Comparison of ENCODE assay signal across 29 mouse cellular contexts in the genomic region with DNA sequence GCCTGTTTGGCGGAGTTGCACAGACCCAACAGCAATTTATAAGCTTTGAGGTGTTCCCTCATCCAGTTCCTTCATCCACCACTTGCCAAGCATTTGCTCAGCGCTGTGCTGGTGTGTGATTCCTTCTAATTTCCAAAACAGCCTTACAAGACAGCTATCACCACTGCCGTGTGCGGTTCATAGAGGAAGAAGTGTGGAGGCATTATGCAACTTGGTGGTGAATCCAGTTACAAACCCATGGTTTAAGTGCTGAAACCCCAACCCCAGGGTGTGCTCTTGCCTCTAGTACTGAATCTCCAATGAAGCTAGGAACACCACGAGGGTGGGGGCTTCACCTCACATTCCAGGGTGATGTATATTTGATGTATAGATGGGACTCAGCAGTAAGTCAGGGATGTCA. TPM values are rescaled to one million over a fixed set of nuclear protein-coding genes. Genes with fewer than 3 reads are reported as not detected.
DNase-seq lines count a peak whose midpoint lies in the region; ATAC-seq lines count a peak whose summit lies in the region.
"Had no signal": no experiment of that assay in that cellular context is flagged by ENCODE, and none has a peak within 500 bp of the region (broad histone marks: within the 10 kb centered on the region; RNA-seq: fewer than 3 reads in every experiment).

No protein-coding gene starts in this region.

- H3K36me3 ChIP-seq in hindbrain, embryonic 10.5 days = peaks cover 15% of the 10 kb centered on the region
- no peaks in the 10 kb centered on the region for H3K36me3 ChIP-seq in hindbrain, embryonic 14.5 days (replicated peaks; ENCODE audit: control insufficient read depth, insufficient read depth)
- no peaks in the 10 kb centered on the region for H3K36me3 ChIP-seq in midbrain, embryonic 11.5 days (ENCODE audit: control insufficient read depth, insufficient read depth, low read length)
- H3K36me3 ChIP-seq in midbrain, embryonic 16.5 days (ENCODE audit: control insufficient read depth, insufficient read depth, low read length) = no peaks in the 10 kb centered on the region
- H3K36me3 ChIP-seq: forebrain, embryonic 12.5 days; G1E had no signal

- H3K4me1 ChIP-seq in hindbrain, embryonic 10.5 days (replicated peaks) = peaks cover 22% of the 10 kb centered on the region
- no peaks in the 10 kb centered on the region for H3K4me1 ChIP-seq in hindbrain, embryonic 14.5 days (replicated peaks; ENCODE audit: control insufficient read depth, insufficient read depth, low read length)
- H3K4me1 ChIP-seq in midbrain, embryonic 11.5 days (ENCODE audit: control insufficient read depth, insufficient read depth, low read length) = no peaks in the 10 kb centered on the region
- H3K4me1 ChIP-seq in midbrain, embryonic 16.5 days (ENCODE audit: control insufficient read depth, insufficient read depth, low read length) = no peaks in the 10 kb centered on the region
- H3K4me1 ChIP-seq: embryonic facial prominence, embryonic 15.5 days; forebrain, embryonic 12.5 days had no signal

- H3K9me3 ChIP-seq in hindbrain, embryonic 10.5 days = no peaks in the 10 kb centered on the region
- no peaks in the 10 kb centered on the region for H3K9me3 ChIP-seq in hindbrain, embryonic 14.5 days (ENCODE audit: control insufficient read depth, low read length)
- no peaks in the 10 kb centered on the region for H3K9me3 ChIP-seq in midbrain, embryonic 11.5 days (ENCODE audit: control insufficient read depth, low read length)
- no peaks in the 10 kb centered on the region for H3K9me3 ChIP-seq in midbrain, embryonic 16.5 days (replicated peaks; ENCODE audit: control insufficient read depth, low read length, poor library complexity, severe bottlenecking)
- H3K9me3 ChIP-seq: embryonic facial prominence, embryonic 13.5 days; embryonic facial prominence, embryonic 15.5 days; forebrain, embryonic 10.5 days; forebrain, embryonic 12.5 days had no signal

- no peak overlapping the region for H3K4me2 ChIP-seq in hindbrain, embryonic 14.5 days (replicated peaks)
- no peak overlapping the region for H3K4me2 ChIP-seq in midbrain, embryonic 11.5 days
- H3K4me2 ChIP-seq in midbrain, embryonic 16.5 days (ENCODE audit: low read length) = no peak overlapping the region
- H3K4me2 ChIP-seq: embryonic facial prominence, embryonic 13.5 days; embryonic facial prominence, embryonic 15.5 days; forebrain, embryonic 12.5 days had no signal

- WGBS in hindbrain, embryonic 10.5 days = 86% methylated on average over 5 of the region's 5 CpGs
- 89% methylated on average over 5 of the region's 5 CpGs for WGBS in hindbrain, embryonic 14.5 days
- whole genome bisulfite sequencing in midbrain, embryonic 11.5 days = 92% methylated on average over 5 of the region's 5 CpGs
- 92% methylated on average over 5 of the region's 5 CpGs for WGBS in midbrain, embryonic 16.5 days

- no peak overlapping the region for H3K9ac ChIP-seq in hindbrain, embryonic 14.5 days
- no peak overlapping the region for H3K9ac ChIP-seq in midbrain, embryonic 11.5 days (ENCODE audit: low read length)
- H3K9ac ChIP-seq in midbrain, embryonic 16.5 days (ENCODE audit: low read depth, low read length) = no peak overlapping the region
- H3K9ac ChIP-seq: embryonic facial prominence, embryonic 13.5 days; embryonic facial prominence, embryonic 15.5 days; forebrain, embryonic 12.5 days had no signal

- H3K27me3 ChIP-seq in hindbrain, embryonic 10.5 days (ENCODE audit: insufficient read depth, poor library complexity, severe bottlenecking) = no peaks in the 10 kb centered on the region
- H3K27me3 ChIP-seq in hindbrain, embryonic 14.5 days (ENCODE audit: control insufficient read depth, insufficient read depth, low read length) = no peaks in the 10 kb centered on the region
- H3K27me3 ChIP-seq in midbrain, embryonic 11.5 days (ENCODE audit: control insufficient read depth, insufficient read depth, low read length) = no peaks in the 10 kb centered on the region
- H3K27me3 ChIP-seq in midbrain, embryonic 16.5 days (ENCODE audit: control insufficient read depth, insufficient read depth, low read depth, low read length) = no peaks in the 10 kb centered on the region
- H3K27me3 ChIP-seq: CH12.LX; embryonic facial prominence, embryonic 13.5 days; embryonic facial prominence, embryonic 15.5 days; forebrain, embryonic 12.5 days; Patski had no signal

- 0 out of 2 replicates have a peak overlapping the region, but pooled peaks have one; percentile 40 for H3K27ac ChIP-seq in hindbrain, embryonic 10.5 days
- no peak overlapping the region for H3K27ac ChIP-seq in hindbrain, embryonic 14.5 days
- no peak overlapping the region for H3K27ac ChIP-seq in midbrain, embryonic 11.5 days (ENCODE audit: low read depth, low read length)
- H3K27ac ChIP-seq in midbrain, embryonic 16.5 days (ENCODE audit: low read length) = no peak overlapping the region
- H3K27ac ChIP-seq: embryonic facial prominence, embryonic 13.5 days; embryonic facial prominence, embryonic 15.5 days; forebrain, embryonic 10.5 days; forebrain, embryonic 12.5 days had no signal

- no peak for DNase-seq in hindbrain, embryonic 10.5 days (ENCODE audit: low spot score)
- DNase-seq in hindbrain, embryonic 14.5 days (ENCODE audit: low spot score) = no peak
- DNase-seq in midbrain, embryonic 11.5 days (ENCODE audit: low spot score, missing footprints) = peak; percentile 39
- DNase-seq in B cell, adult 2 months = no peak
- DNase-seq in layer of hippocampus, adult 8-10 months (ENCODE audit: low spot score in 2 of 2) = no peak
- DNase-seq: adrenal gland, adult 8-10 months; adrenal gland, postnatal 14 days; adrenal gland, postnatal 36 days; cerebellum, adult 11-12 months; cerebellum, adult 2 months; cerebellum, adult 9-10 months; cerebellum, postnatal 10 days; cerebellum, postnatal 25 days; embryo, embryonic 11 days had no signal

- H3K4me3 ChIP-seq in hindbrain, embryonic 10.5 days = no peak overlapping the region
- no peak overlapping the region for H3K4me3 ChIP-seq in hindbrain, embryonic 14.5 days (replicated peaks; ENCODE audit: low read length)
- no peak overlapping the region for H3K4me3 ChIP-seq in midbrain, embryonic 11.5 days (ENCODE audit: low read depth, low read length)
- no peak overlapping the region for H3K4me3 ChIP-seq in midbrain, embryonic 16.5 days (ENCODE audit: low read depth, low read length)
- H3K4me3 ChIP-seq: embryonic facial prominence, embryonic 13.5 days; embryonic facial prominence, embryonic 15.5 days; erythroblast, embryonic 14.5 days; forebrain, embryonic 10.5 days; forebrain, embryonic 12.5 days had no signal

- ATAC-seq in hindbrain, embryonic 14.5 days (ENCODE audit: low FRiP score) = no peak
- ATAC-seq in midbrain, embryonic 11.5 days (ENCODE audit: low FRiP score) = no peak
- no peak for ATAC-seq in midbrain, embryonic 16.5 days
- peak; percentile 95 for ATAC-seq in granulocyte monocyte progenitor cell, adult 5-6 weeks (replicated peaks; ENCODE audit: poor library complexity, severe bottlenecking)
- peak; percentile 94 for ATAC-seq in megakaryocyte progenitor cell, adult 5-6 weeks (replicated peaks; ENCODE audit: poor library complexity)
- ATAC-seq: activated CD4-positive, CD25-positive, alpha-beta regulatory T cell, adult 4 months; CD4-positive, CD25-positive, alpha-beta regulatory T cell, adult 4 months; forebrain, embryonic 14.5 days; forebrain, embryonic 16.5 days; Patski had no signal

RNA-seq across cellular contexts. Expression of a gene that starts 53.3 kb away (rescaled TPM):
- polyA plus RNA-seq in hindbrain, embryonic 10.5 days (2016; fragmentation: Nextera tagmentation; extraction: Ambion mirVana) = 6.0 and 6.9 TPM in 2 replicates
- polyA plus RNA-seq in hindbrain, embryonic 14.5 days (2014; fragmentation: Nextera tagmentation; extraction: Ambion mirVana) = 2.7 and 4.4 TPM in 2 replicates
- 4.0 and 5.4 TPM in 2 replicates for polyA plus RNA-seq in midbrain, embryonic 11.5 days (2014; fragmentation: Nextera tagmentation; extraction: Ambion mirVana)
- 0.97 and 1.0 TPM in 2 replicates for polyA plus RNA-seq in midbrain, embryonic 16.5 days (2015; fragmentation: Nextera tagmentation; extraction: Ambion mirVana)
- total RNA-seq in granulocyte monocyte progenitor cell, adult 5-6 weeks (2014; fragmentation: Nextera tagmentation) = 0.19 TPM in 1 of 2 replicates, not detected in the other
- total RNA-seq in granulocyte monocyte progenitor cell, adult 5-6 weeks (2017) = 0.13 and 0.26 TPM in 2 replicates
- total RNA-seq in megakaryocyte progenitor cell, adult 5-6 weeks (2015) = 0.32 and 0.66 TPM in 2 replicates
- 0.08 and 0.71 TPM in 2 replicates for total RNA-seq in megakaryocyte progenitor cell, adult 5-6 weeks (2017)
- 1 to 10 TPM; 4.7 to 5.8 (median 5.1) TPM for total RNA-seq in layer of hippocampus, adult 8-10 months (2022)
- total RNA-seq: CH12.LX had no signal
- polyA plus RNA-seq: G1E had no signal

Comparison
In these comparisons a context has a peak if more than half of its experiments do, and no peak if none do; other contexts are left out.
1. ATAC-seq: peak in granulocyte monocyte progenitor cell, adult 5-6 weeks (single experiment) and megakaryocyte progenitor cell, adult 5-6 weeks (single experiment); none in hindbrain, embryonic 14.5 days (single experiment), midbrain, embryonic 11.5 days (single experiment) and midbrain, embryonic 16.5 days (single experiment).